Mouse (Mus musculus) G1E (cell line): Measurements from ENCODE around the gene E2f8.

Source experiments
- CTCF ChIP-seq: IDR thresholded peaks from 2 replicates; pipeline ENCODE4 v1.5.1; 2012; ENCODE audit warnings: low read depth, low read length, inconsistent platforms, mixed read lengths
- GATA1 ChIP-seq: IDR thresholded peaks from 2 replicates; pipeline ENCODE4 v1.6.1; 2012; ENCODE audit warnings: borderline replicate concordance, low read length, inconsistent platforms, mixed read lengths
- GATA2 ChIP-seq: IDR thresholded peaks from 2 replicates; pipeline ENCODE4 v1.6.1; 2012; ENCODE audit warnings: low read depth, low read length, inconsistent platforms, borderline replicate concordance
- POLR2AphosphoS5 ChIP-seq: IDR thresholded peaks from 2 replicates; pipeline ENCODE4 v1.6.1; 2012; ENCODE audit warnings: low read depth, low read length, inconsistent platforms; ENCODE audit not compliant: insufficient replicate concordance
- TAL1 ChIP-seq: conservative IDR thresholded peaks from 2 replicates; pipeline ENCODE4 v1.6.1; 2012; ENCODE audit warnings: low read depth, low read length, inconsistent platforms, mixed read lengths

DNA sequence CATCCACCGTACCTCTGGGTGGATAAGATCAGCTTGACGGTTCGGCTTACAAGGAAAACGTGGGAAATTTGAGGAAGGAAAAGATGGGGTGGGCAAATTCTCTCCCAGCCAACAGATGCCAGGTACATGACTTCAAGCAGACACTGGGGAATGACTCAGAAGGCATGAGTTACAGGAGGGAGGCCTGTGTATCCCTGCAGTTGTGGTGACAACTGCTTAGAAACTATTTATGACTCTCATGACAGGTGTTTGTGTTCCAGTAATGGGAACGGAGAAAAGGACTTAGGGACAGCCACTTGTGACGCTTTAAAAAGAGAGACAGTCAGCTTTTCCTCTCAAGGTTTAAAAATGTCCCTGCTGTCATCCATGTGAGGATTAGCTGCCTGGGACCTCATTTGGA is 11.3 kb downstream of the E2f8 start:
- TF ChIP-seq CTCF (no peak), TAL1 (no peak), POLR2AphosphoS5 (no peak), GATA1 (no peak), GATA2 (no peak)
